Mouse (Mus musculus): ENCODE measurements around the gene 5730596B20Rik. TPM values are rescaled to one million over a fixed set of nuclear protein-coding genes. Genes with fewer than 3 reads are reported as not detected.

5730596B20Rik gene
- polyA plus RNA-seq, 1 experiment from 2014 or later = 0.99 TPM

- Histone ChIP-seq H3K27me3 (ENCODE audit: control insufficient read depth, insufficient read depth, low read length) (peaks cover 55% of the 10 kb centered on the region), H3K27ac (replicated peaks; ENCODE audit: low read depth, low read length) (no peak overlapping the region), H3K4me2 (ENCODE audit: low read depth, severe bottlenecking) (no peak overlapping the region), H3K4me1 (ENCODE audit: control insufficient read depth, insufficient read depth, low read length) (0 out of 2 replicates have a peak, but pooled peaks cover 2% of the 10 kb centered on the region), H3K9me3 (ENCODE audit: control insufficient read depth, low read length) (no peaks in the 10 kb centered on the region), H3K9ac (ENCODE audit: low read length) (no peak overlapping the region), H3K36me3 (ENCODE audit: control insufficient read depth, insufficient read depth, low read length) (no peaks in the 10 kb centered on the region), H3K4me3 (ENCODE audit: low read depth, low read length) (no peak overlapping the region)
- DNase-seq (ENCODE audit: low spot score) (no peak), ATAC-seq (ENCODE audit: insufficient number of reproducible peaks, low FRiP score, low TSS enrichment, low read depth) (no peak)
- WGBS = 2% methylated on average over 6 of the region's 6 CpGs
Measured at GRCm38 (mm10) chr6:52153270-52153669, 24.0 kb upstream of the 5730596B20Rik start.

DNA sequence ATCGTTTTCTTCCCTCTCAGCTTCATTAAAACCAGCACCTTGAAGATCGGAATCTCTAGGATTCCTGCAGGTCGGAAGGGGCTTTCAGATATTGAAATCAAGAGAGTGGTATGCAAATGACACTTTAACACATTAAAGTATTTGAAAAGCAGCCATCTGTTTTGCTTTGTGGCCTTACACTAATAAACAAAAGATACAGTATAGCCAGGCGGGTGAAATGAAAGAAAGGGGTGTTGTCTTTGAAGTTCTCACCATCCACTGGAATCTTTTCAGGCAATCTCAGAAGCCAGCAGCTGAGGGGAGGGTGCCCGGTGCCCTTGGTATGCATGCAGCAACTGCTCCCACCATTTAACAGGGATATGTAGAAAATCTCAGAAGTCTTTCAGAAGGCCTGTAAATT, 23.3 kb upstream of the 5730596B20Rik start:
- H3K4me1 ChIP-seq (ENCODE audit: control insufficient read depth, insufficient read depth, low read length) = peaks cover 7% of the 10 kb centered on the region
- peak; percentile 21 for DNase-seq (ENCODE audit: low spot score)
- H3K9ac ChIP-seq (ENCODE audit: low read length) = no peak overlapping the region
- H3K4me2 ChIP-seq (ENCODE audit: low read depth, severe bottlenecking) = no peak overlapping the region
- ATAC-seq (ENCODE audit: insufficient number of reproducible peaks, low FRiP score, low TSS enrichment, low read depth) = no peak
- no peaks in the 10 kb centered on the region for H3K36me3 ChIP-seq (ENCODE audit: control insufficient read depth, insufficient read depth, low read length)
- 13% methylated on average over 5 of the region's 5 CpGs for WGBS
- H3K4me3 ChIP-seq (ENCODE audit: low read depth, low read length) = no peak overlapping the region
- H3K9me3 ChIP-seq (ENCODE audit: control insufficient read depth, low read length) = no peaks in the 10 kb centered on the region
- peaks cover 55% of the 10 kb centered on the region for H3K27me3 ChIP-seq (ENCODE audit: control insufficient read depth, insufficient read depth, low read length)
- H3K27ac ChIP-seq (replicated peaks; ENCODE audit: low read depth, low read length) = no peak overlapping the region

DNA sequence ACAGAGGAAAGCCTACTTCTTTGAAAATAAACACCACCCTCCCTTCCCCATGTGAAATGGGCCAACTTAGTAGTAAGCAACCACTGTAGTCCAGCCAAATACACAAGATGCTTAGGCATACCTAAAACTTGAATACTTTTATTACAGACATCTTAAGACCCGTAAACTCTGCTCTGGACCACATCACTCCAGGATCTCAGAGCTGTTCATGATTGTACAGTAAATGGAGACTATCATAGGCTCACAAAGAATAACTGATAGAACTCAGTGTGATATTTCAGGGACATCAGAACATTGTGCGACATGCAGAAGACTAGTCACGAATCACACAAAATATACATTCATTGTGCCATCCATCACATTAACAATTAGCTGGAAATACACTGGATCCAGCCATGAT, 21.8 kb upstream of the 5730596B20Rik start:
- Histone ChIP-seq H3K9ac (ENCODE audit: low read length) (no peak overlapping the region), H3K4me3 (ENCODE audit: low read depth, low read length) (no peak overlapping the region), H3K36me3 (ENCODE audit: control insufficient read depth, insufficient read depth, low read length) (no peaks in the 10 kb centered on the region), H3K27me3 (ENCODE audit: control insufficient read depth, insufficient read depth, low read length) (peaks cover 52% of the 10 kb centered on the region), H3K4me2 (ENCODE audit: low read depth, severe bottlenecking) (no peak overlapping the region), H3K27ac (replicated peaks; ENCODE audit: low read depth, low read length) (no peak overlapping the region), H3K4me1 (ENCODE audit: control insufficient read depth, insufficient read depth, low read length) (peaks cover 21% of the 10 kb centered on the region), H3K9me3 (ENCODE audit: control insufficient read depth, low read length) (no peaks in the 10 kb centered on the region)
- WGBS = 58% methylated on average over 3 of the region's 3 CpGs
- ATAC-seq (ENCODE audit: insufficient number of reproducible peaks, low FRiP score, low TSS enrichment, low read depth) = no peak
- peak; percentile 20 for DNase-seq (ENCODE audit: low spot score)

DNA sequence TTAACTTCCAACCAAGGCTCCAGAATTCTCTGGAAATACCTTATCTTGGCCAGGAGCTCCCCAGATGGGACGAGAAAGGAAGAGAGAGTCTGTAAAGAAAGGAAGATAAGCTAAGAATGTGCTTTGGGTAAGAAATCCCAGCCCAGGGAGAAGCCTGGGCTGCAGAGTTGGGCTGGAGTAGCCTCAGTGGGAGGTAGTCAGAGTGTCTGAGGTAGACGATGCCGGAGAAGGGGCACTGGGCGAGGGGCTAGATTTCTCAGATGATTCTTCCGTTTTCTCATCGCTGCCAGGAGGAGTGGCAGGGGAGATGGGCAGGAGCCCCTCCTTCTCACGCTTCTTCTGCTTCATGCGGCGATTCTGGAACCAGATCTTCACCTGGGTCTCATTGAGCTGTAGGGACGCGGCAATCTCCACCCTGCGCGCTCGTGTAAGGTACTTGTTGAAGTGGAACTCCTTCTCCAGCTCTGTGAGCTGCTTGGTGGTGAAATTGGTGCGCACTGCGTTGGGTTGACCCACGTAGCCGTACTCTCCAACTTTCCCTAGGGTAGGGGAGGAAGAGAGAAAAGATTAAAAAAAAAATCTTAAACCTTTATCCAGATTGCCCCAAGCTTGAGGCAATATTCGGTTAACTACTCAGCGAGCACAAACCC, 20.6 kb upstream of the 5730596B20Rik start:
- Histone ChIP-seq H3K9me3 (ENCODE audit: control insufficient read depth, low read length) (no peaks in the 10 kb centered on the region), H3K36me3 (ENCODE audit: control insufficient read depth, insufficient read depth, low read length) (no peaks in the 10 kb centered on the region), H3K27me3 (ENCODE audit: control insufficient read depth, insufficient read depth, low read length) (peaks cover 52% of the 10 kb centered on the region), H3K9ac (ENCODE audit: low read length) (no peak overlapping the region), H3K4me1 (ENCODE audit: control insufficient read depth, insufficient read depth, low read length) (peaks cover 28% of the 10 kb centered on the region), H3K27ac (replicated peaks; ENCODE audit: low read depth, low read length) (no peak overlapping the region), H3K4me3 (ENCODE audit: low read depth, low read length) (no peak overlapping the region), H3K4me2 (ENCODE audit: low read depth, severe bottlenecking) (peak overlapping the region; percentile 8; the same call in 1 of the 2 replicates)
- ATAC-seq (ENCODE audit: insufficient number of reproducible peaks, low FRiP score, low TSS enrichment, low read depth) (no peak), DNase-seq (ENCODE audit: low spot score) (peak; percentile 44)
- WGBS = 2% methylated on average over 20 of the region's 20 CpGs

- Histone ChIP-seq H3K9ac (ENCODE audit: low read length) (no peak overlapping the region), H3K4me2 (ENCODE audit: low read depth, severe bottlenecking) (peak overlapping the region; percentile 97), H3K4me1 (ENCODE audit: control insufficient read depth, insufficient read depth, low read length) (peaks cover 28% of the 10 kb centered on the region), H3K9me3 (ENCODE audit: control insufficient read depth, low read length) (no peaks in the 10 kb centered on the region), H3K4me3 (ENCODE audit: low read depth, low read length) (peak overlapping the region; percentile 73), H3K27me3 (ENCODE audit: control insufficient read depth, insufficient read depth, low read length) (peaks cover 45% of the 10 kb centered on the region), H3K27ac (replicated peaks; ENCODE audit: low read depth, low read length) (no peak overlapping the region), H3K36me3 (ENCODE audit: control insufficient read depth, insufficient read depth, low read length) (no peaks in the 10 kb centered on the region)
- WGBS = under 1% methylated on average over 32 of the region's 32 CpGs
- DNase-seq (ENCODE audit: low spot score) (no peak), ATAC-seq (ENCODE audit: insufficient number of reproducible peaks, low FRiP score, low TSS enrichment, low read depth) (peak; percentile 37)
Measured at GRCm38 (mm10) chr6:52157466-52158275, 19.6 kb upstream of the 5730596B20Rik start.

DNA sequence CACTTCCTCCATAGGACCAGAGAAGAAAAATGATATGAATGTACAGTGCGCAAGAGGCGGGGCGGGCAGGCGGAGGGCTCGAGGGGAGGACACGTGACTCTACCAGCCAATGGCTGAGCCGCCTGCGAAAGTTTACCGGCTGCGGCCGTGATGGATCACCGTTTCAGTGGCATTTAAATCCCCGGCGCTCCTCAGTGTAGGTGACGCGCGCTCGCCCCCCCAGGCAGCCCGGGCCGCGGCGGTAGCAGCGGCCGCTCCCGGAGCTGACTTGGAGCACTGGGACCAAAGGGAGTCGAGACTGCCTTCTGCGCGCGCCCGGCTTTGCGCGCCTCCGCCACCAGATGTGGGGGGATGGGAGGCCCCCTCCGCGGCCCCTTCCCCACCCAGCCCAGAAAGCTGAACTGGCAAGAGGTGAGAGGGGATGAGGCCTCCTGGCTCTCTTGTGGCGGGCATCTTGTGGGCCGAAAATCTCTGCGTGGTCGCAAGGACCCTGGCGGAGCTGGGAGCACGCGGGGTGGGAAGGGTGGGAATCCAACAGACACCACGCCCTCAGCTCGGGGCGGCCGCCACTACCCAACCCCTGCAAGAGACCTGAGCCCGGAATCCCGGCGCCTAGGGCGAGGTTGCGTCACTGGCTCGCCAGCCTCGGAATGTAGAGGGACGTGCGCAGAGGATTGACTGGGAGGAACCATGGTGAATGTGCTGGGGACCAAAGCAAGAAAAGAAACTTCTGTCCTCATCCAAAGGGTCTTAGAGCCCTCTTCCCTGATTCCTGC, 18.8 kb upstream of the 5730596B20Rik start, which contains the start of gene Hoxa1:
Hoxa1 (minus strand) TSS at position 42 of the 776 bp plus-strand sequence.
- DNase-seq (ENCODE audit: low spot score) = peak; percentile 88
- WGBS = under 1% methylated on average over 53 of the region's 55 CpGs
- Histone ChIP-seq H3K4me1 (ENCODE audit: control insufficient read depth, insufficient read depth, low read length) (peaks cover 34% of the 10 kb centered on the region), H3K9me3 (ENCODE audit: control insufficient read depth, low read length) (no peaks in the 10 kb centered on the region), H3K27ac (replicated peaks; ENCODE audit: low read depth, low read length) (peak within 1 kb of the TSS; percentile 52), H3K27me3 (ENCODE audit: control insufficient read depth, insufficient read depth, low read length) (peaks cover 43% of the 10 kb centered on the region), H3K4me2 (ENCODE audit: low read depth, severe bottlenecking) (peak within 1 kb of the TSS; percentile 97), H3K9ac (ENCODE audit: low read length) (peak within 1 kb of the TSS; percentile 51), H3K36me3 (ENCODE audit: control insufficient read depth, insufficient read depth, low read length) (no peaks in the 10 kb centered on the region), H3K4me3 (ENCODE audit: low read depth, low read length) (peak within 1 kb of the TSS; percentile 73)
- peak; percentile 76 for ATAC-seq (ENCODE audit: insufficient number of reproducible peaks, low FRiP score, low TSS enrichment, low read depth)

DNA sequence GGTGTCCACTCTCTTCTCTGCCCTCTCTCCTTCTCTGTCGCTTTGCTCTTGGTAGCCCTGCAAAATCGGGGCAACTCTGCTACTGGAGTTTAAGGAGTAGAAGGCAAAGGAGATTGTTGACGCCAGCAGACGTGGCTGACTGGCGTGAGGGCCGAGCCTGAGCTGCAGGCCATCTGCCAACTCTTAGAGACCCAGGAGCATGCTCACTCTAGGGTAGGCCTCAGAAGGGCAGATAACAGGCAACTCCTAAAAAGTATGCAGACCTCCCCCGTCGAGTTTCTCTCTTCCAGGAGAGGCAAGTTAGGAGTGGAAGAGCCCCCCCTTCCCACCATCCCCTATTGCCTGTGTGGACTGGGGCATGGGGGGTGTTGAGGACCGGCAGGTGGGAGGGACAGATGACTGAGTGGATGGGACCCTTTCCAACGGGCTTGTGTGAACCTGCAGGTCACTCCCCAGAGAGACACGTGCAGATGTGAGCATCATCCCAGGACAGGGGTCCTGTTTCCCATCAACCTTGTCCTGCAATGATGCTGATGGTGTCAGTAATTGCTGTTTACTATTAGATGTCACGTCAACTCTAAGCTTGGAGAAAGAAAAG, 18.0 kb upstream of the 5730596B20Rik start:
- DNase-seq (ENCODE audit: low spot score) = peak; percentile 52
- peaks cover 42% of the 10 kb centered on the region for H3K4me1 ChIP-seq (ENCODE audit: control insufficient read depth, insufficient read depth, low read length)
- peak overlapping the region; percentile 97 for H3K4me2 ChIP-seq (ENCODE audit: low read depth, severe bottlenecking)
- H3K9ac ChIP-seq (ENCODE audit: low read length) = no peak overlapping the region
- 4% methylated on average over 12 of the region's 12 CpGs for WGBS
- H3K27me3 ChIP-seq (ENCODE audit: control insufficient read depth, insufficient read depth, low read length) = peaks cover 40% of the 10 kb centered on the region
- no peaks in the 10 kb centered on the region for H3K9me3 ChIP-seq (ENCODE audit: control insufficient read depth, low read length)
- no peak for ATAC-seq (ENCODE audit: insufficient number of reproducible peaks, low FRiP score, low TSS enrichment, low read depth)
- no peak overlapping the region for H3K27ac ChIP-seq (replicated peaks; ENCODE audit: low read depth, low read length)
- H3K36me3 ChIP-seq (ENCODE audit: control insufficient read depth, insufficient read depth, low read length) = no peaks in the 10 kb centered on the region
- peak overlapping the region; percentile 73 for H3K4me3 ChIP-seq (ENCODE audit: low read depth, low read length)

GRCm38 (mm10) chr6:52159979-52160378, 17.3 kb upstream of the 5730596B20Rik start:
- Histone ChIP-seq H3K9me3 (ENCODE audit: control insufficient read depth, low read length) (no peaks in the 10 kb centered on the region), H3K4me1 (ENCODE audit: control insufficient read depth, insufficient read depth, low read length) (peaks cover 50% of the 10 kb centered on the region), H3K4me3 (ENCODE audit: low read depth, low read length) (no peak overlapping the region), H3K9ac (ENCODE audit: low read length) (no peak overlapping the region), H3K27me3 (ENCODE audit: control insufficient read depth, insufficient read depth, low read length) (peaks cover 34% of the 10 kb centered on the region), H3K36me3 (ENCODE audit: control insufficient read depth, insufficient read depth, low read length) (no peaks in the 10 kb centered on the region), H3K4me2 (ENCODE audit: low read depth, severe bottlenecking) (peak overlapping the region; percentile 97), H3K27ac (replicated peaks; ENCODE audit: low read depth, low read length) (peak overlapping the region; percentile 48; the same call in 1 of the 2 replicates)
- 4% methylated on average over 9 of the region's 9 CpGs for WGBS
- ATAC-seq (ENCODE audit: insufficient number of reproducible peaks, low FRiP score, low TSS enrichment, low read depth) (no peak), DNase-seq (ENCODE audit: low spot score) (no peak)
